Mouse (Mus musculus) heart, embryonic 16.5 days (tissue): ENCODE measurements around the gene Lrrc7. TPM values are rescaled to one million over a fixed set of nuclear protein-coding genes. Genes with fewer than 3 reads are reported as not detected.

Experiments used
- ATAC-seq: fragments of 200-750 bp; cut with Nextera tagmentation; replicated peaks from 2 replicates; pipeline ENCODE4 v1.8.0; 2017; ENCODE audit warnings: moderate number of reproducible peaks; ENCODE audit not compliant: insufficient read depth, low FRiP score; ENCODE audit errors: extremely low read depth
- H3K27ac ChIP-seq: fragments of 300-500 bp; sonication (generic); 2 replicates; pipeline ENCODE4 v1.5.1; 2014; ENCODE audit warnings: mild to moderate bottlenecking, low read length, control low read depth, moderate library complexity
- H3K27me3 ChIP-seq: fragments of 300-500 bp; sonication (generic); 2 replicates; pipeline ENCODE4 v1.6.1; 2014; ENCODE audit warnings: low read length, mixed read lengths; ENCODE audit not compliant: control insufficient read depth, insufficient read depth
- H3K36me3 ChIP-seq: fragments of 300-500 bp; sonication (generic); 2 replicates; pipeline ENCODE4 v1.6.1; 2014; ENCODE audit not compliant: control insufficient read depth, insufficient read depth
- H3K4me1 ChIP-seq: fragments of 300-500 bp; sonication (generic); 2 replicates; pipeline ENCODE4 v1.6.1; 2014; ENCODE audit warnings: low read length, mixed read lengths; ENCODE audit not compliant: control insufficient read depth, insufficient read depth
- H3K4me2 ChIP-seq: fragments of 300-500 bp; sonication (generic); 2 replicates; pipeline ENCODE4 v1.6.1; 2014; ENCODE audit warnings: low read depth, mild to moderate bottlenecking, control low read depth, low read length
- H3K4me3 ChIP-seq: fragments of 300-500 bp; sonication (generic); 2 replicates; pipeline ENCODE4 v1.5.1; 2014; ENCODE audit warnings: mild to moderate bottlenecking, control low read depth, low read length
- H3K9ac ChIP-seq: fragments of 300-500 bp; sonication (generic); 2 replicates; pipeline ENCODE4 v1.6.1; 2014; ENCODE audit warnings: low read length, control low read depth
- H3K9me3 ChIP-seq: fragments of 300-500 bp; sonication (generic); replicated peaks from 2 replicates; pipeline ENCODE4 v1.6.1; 2016; ENCODE audit warnings: low read length; ENCODE audit not compliant: control insufficient read depth
- WGBS: fragments of 180-500 bp; shearing (Covaris S2); extraction: QIAGEN DNeasy Blood & Tissue Kit; methylation state at CpG from one replicate; pipeline ENCODE4 v1.1.7; 2014; 5-methylcytosine and 5-hydroxymethylcytosine counted together
- polyA plus RNA-seq: library from polyadenylated mRNA; unstranded; fragments of >200 nt; fragmentation: Nextera tagmentation; extraction: Ambion mirVana; gene quantifications from 2 replicates; pipeline ENCODE4 v1.2.1, GENCODE M21; 2015

Gene Lrrc7
- polyA plus RNA-seq, 1 experiment from 2014 or later = 0.11 TPM

GRCm38 (mm10) chr3:158247672-158248071 is 314.3 kb downstream of the Lrrc7 start:
- Histone ChIP-seq H3K27ac (no peak overlapping the region), H3K4me1 (peaks cover 3% of the 10 kb centered on the region; the same call in 1 of the 2 replicates), H3K27me3 (no peaks in the 10 kb centered on the region), H3K4me3 (no peak overlapping the region), H3K9me3 (no peaks in the 10 kb centered on the region), H3K4me2 (no peak overlapping the region), H3K9ac (no peak overlapping the region), H3K36me3 (no peaks in the 10 kb centered on the region)
- WGBS = 70% methylated on average over 1 of the region's 1 CpGs
- no peak for ATAC-seq

DNA sequence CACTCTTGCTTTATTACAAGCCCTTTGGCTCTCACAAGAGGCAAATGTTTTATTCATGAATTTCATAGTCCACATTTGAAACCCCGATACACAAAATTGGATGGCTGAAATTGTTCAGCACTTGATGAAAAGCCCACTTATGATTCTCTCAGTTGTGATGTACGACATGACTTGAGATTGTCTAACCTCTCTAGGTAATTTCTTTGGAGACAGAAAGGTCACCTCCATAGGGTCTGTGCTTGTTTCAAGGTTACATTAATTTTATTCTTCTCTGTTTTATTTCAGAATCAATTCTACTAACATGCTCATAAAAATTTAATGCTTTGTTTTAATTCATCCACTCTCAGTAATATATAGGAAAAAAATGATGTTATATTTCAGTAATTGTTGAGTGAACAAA is 351.4 kb downstream of the Lrrc7 start:
- Histone ChIP-seq H3K4me3 (no peak overlapping the region), H3K27ac (no peak overlapping the region), H3K27me3 (no peaks in the 10 kb centered on the region), H3K4me2 (no peak overlapping the region), H3K36me3 (no peaks in the 10 kb centered on the region), H3K9me3 (no peaks in the 10 kb centered on the region), H3K9ac (no peak overlapping the region), H3K4me1 (no peaks in the 10 kb centered on the region)
- no peak for ATAC-seq
- 75% methylated on average over 2 of the region's 2 CpGs for WGBS

- Histone ChIP-seq H3K9me3 (no peaks in the 10 kb centered on the region), H3K4me2 (no peak overlapping the region), H3K9ac (no peak overlapping the region), H3K36me3 (no peaks in the 10 kb centered on the region), H3K4me3 (no peak overlapping the region), H3K27me3 (no peaks in the 10 kb centered on the region), H3K4me1 (no peaks in the 10 kb centered on the region), H3K27ac (no peak overlapping the region)
- ATAC-seq = no peak
- WGBS = 12% methylated on average over 2 of the region's 2 CpGs
Observed at GRCm38 (mm10) chr3:158210026-158210425, 352.0 kb downstream of the Lrrc7 start.

DNA sequence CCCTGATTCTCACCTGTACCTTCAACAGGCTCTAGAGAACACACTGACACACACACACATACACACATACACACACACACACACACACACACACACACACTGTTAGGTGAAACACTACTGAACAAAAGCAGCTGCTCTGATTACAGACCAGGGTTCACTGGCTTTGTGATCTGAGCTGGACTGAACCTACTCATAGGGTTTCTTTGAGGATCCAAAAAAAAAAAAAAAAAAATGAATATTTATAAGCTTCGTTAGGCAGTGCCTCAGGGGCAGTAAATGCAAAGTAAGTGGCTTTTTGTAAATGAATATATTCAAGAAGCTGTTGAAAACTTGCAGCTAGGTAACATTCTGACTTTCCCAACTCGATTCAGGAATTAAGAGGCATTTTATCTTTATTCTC is 354.2 kb downstream of the Lrrc7 start:
- ATAC-seq = no peak
- Histone ChIP-seq H3K4me3 (no peak overlapping the region), H3K27me3 (no peaks in the 10 kb centered on the region), H3K9me3 (no peaks in the 10 kb centered on the region), H3K4me2 (no peak overlapping the region), H3K27ac (no peak overlapping the region), H3K36me3 (no peaks in the 10 kb centered on the region), H3K9ac (no peak overlapping the region), H3K4me1 (no peaks in the 10 kb centered on the region)
- WGBS = 38% methylated on average over 2 of the region's 2 CpGs

- no peaks in the 10 kb centered on the region for H3K4me1 ChIP-seq
- no peaks in the 10 kb centered on the region for H3K36me3 ChIP-seq
- H3K9me3 ChIP-seq = no peaks in the 10 kb centered on the region
- ATAC-seq = no peak
- 75% methylated on average over 3 of the region's 3 CpGs for WGBS
- H3K27me3 ChIP-seq = no peaks in the 10 kb centered on the region
- H3K4me3 ChIP-seq = no peak overlapping the region
- no peak overlapping the region for H3K4me2 ChIP-seq
- no peak overlapping the region for H3K9ac ChIP-seq
- no peak overlapping the region for H3K27ac ChIP-seq
Observed at GRCm38 (mm10) chr3:158202776-158203175, 359.2 kb downstream of the Lrrc7 start.

DNA sequence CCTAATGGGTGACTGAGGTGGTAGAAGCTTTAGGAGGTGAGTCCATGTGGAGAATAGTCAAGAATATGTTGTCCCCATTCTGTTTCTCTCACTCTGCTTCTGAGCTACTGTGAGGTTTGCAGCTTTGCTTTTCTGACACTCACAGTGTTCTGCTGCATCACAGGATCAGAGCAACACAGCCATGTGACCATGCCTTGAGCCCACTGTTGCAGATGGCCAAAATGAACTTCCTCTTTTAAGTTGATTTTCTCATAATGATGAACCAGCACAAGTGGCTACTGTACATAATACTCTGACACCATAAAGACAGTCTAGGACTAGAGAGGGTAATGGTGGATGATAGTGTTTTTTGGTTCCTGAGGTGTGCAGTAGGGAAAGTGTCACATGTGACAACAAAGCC is 366.6 kb downstream of the Lrrc7 start:
- Histone ChIP-seq H3K36me3 (no peaks in the 10 kb centered on the region), H3K4me1 (no peaks in the 10 kb centered on the region), H3K27me3 (no peaks in the 10 kb centered on the region), H3K9me3 (no peaks in the 10 kb centered on the region), H3K4me2 (no peak overlapping the region), H3K4me3 (no peak overlapping the region), H3K9ac (no peak overlapping the region), H3K27ac (no peak overlapping the region)
- no peak for ATAC-seq

GRCm38 (mm10) chr3:158193229-158193628 is 368.8 kb downstream of the Lrrc7 start:
- Histone ChIP-seq H3K9me3 (no peaks in the 10 kb centered on the region), H3K9ac (no peak overlapping the region), H3K27me3 (no peaks in the 10 kb centered on the region), H3K36me3 (no peaks in the 10 kb centered on the region), H3K4me1 (no peaks in the 10 kb centered on the region), H3K27ac (no peak overlapping the region), H3K4me2 (no peak overlapping the region), H3K4me3 (no peak overlapping the region)
- no peak for ATAC-seq
- WGBS = 39% methylated on average over 1 of the region's 1 CpGs

- 66% methylated on average over 10 of the region's 10 CpGs for WGBS
- no peaks in the 10 kb centered on the region for H3K36me3 ChIP-seq
- H3K9me3 ChIP-seq = no peaks in the 10 kb centered on the region
- no peaks in the 10 kb centered on the region for H3K27me3 ChIP-seq
- no peak overlapping the region for H3K27ac ChIP-seq
- ATAC-seq = no peak
- H3K4me3 ChIP-seq = no peak overlapping the region
- no peak overlapping the region for H3K4me2 ChIP-seq
- H3K9ac ChIP-seq = no peak overlapping the region
- no peaks in the 10 kb centered on the region for H3K4me1 ChIP-seq
Observed at GRCm38 (mm10) chr3:158174880-158175735, 386.9 kb downstream of the Lrrc7 start.

DNA sequence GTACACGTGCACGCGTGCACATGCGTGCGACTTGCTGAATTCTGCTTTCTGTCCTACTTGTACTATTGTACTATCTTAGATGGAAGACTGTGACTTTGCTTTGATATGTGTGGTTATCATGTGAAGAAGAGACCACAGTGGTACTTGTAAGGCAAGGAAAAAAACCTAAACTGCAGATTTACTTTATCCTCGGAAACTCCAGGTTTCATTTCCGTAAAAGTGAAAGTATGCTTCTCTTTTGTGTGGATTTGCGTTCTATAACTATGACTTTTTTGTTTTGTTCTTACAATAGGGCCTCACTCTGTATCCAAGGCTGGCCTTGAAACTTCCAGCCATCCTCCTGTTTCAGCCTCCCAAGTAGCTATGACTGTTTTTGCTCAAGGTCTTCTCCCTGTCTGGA is 392.8 kb downstream of the Lrrc7 start:
- Histone ChIP-seq H3K36me3 (no peaks in the 10 kb centered on the region), H3K4me3 (no peak overlapping the region), H3K4me2 (no peak overlapping the region), H3K9ac (no peak overlapping the region), H3K27ac (no peak overlapping the region), H3K27me3 (no peaks in the 10 kb centered on the region), H3K4me1 (no peaks in the 10 kb centered on the region), H3K9me3 (no peaks in the 10 kb centered on the region; the same call in 1 of the 2 replicates)
- 97% methylated on average over 8 of the region's 8 CpGs for WGBS
- ATAC-seq = no peak
